Mouse (Mus musculus) Muller cell, postnatal 12 days (primary cell): Measurements from ENCODE around the gene Scd2.
"Not testable (repeated sequence)": the region's sequence is repeated elsewhere in the genome, so short reads cannot be mapped to it uniquely, and the experiment has no call there.

Experiments used
- DNase-seq: peaks from one replicate; pipeline ENCODE4 v3.0.0-alpha.2; 2015; ENCODE audit errors: inconsistent ontology term

The Scd2 gene

GRCm38 (mm10) chr19:44292941-44293768, at the start of gene Scd2:
Gene Scd2 (plus strand): TSS chr19:44293674.
- DNase-seq = no peak

GRCm38 (mm10) chr19:44245761-44246171, 47.7 kb upstream of the Scd2 start:
- peak; percentile 35 for DNase-seq

- no peak for DNase-seq
Observed at GRCm38 (mm10) chr19:44246341-44246911, 47.0 kb upstream of the Scd2 start.

- no peak for DNase-seq
Observed at GRCm38 (mm10) chr19:44247281-44248080, 46.0 kb upstream of the Scd2 start.

GRCm38 (mm10) chr19:44248081-44248853, 45.2 kb upstream of the Scd2 start:
- DNase-seq = peak; percentile 99

- DNase-seq = no peak
Observed at GRCm38 (mm10) chr19:44248854-44249351, 44.6 kb upstream of the Scd2 start.

- DNase-seq = not testable (repeated sequence)
Observed at GRCm38 (mm10) chr19:44251138-44251537, 42.3 kb upstream of the Scd2 start.

- DNase-seq = no peak
Observed at GRCm38 (mm10) chr19:44251936-44252558, 41.4 kb upstream of the Scd2 start.

- DNase-seq = not testable (repeated sequence)
Observed at GRCm38 (mm10) chr19:44254106-44254505, 39.4 kb upstream of the Scd2 start.

GRCm38 (mm10) chr19:44257377-44257966, 36.0 kb upstream of the Scd2 start:
- DNase-seq = no peak

- no peak for DNase-seq
Observed at GRCm38 (mm10) chr19:44259484-44259883, 34.0 kb upstream of the Scd2 start.

GRCm38 (mm10) chr19:44260487-44260886, 33.0 kb upstream of the Scd2 start:
- no peak for DNase-seq

- DNase-seq = no peak
Observed at GRCm38 (mm10) chr19:44261774-44262173, 31.7 kb upstream of the Scd2 start.

GRCm38 (mm10) chr19:44263581-44263980, 29.9 kb upstream of the Scd2 start:
- DNase-seq = no peak

- DNase-seq = no peak
Observed at GRCm38 (mm10) chr19:44264226-44264625, 29.2 kb upstream of the Scd2 start.

GRCm38 (mm10) chr19:44265300-44265699, 28.2 kb upstream of the Scd2 start:
- peak; percentile 63 for DNase-seq

GRCm38 (mm10) chr19:44265911-44266337, 27.6 kb upstream of the Scd2 start:
- no peak for DNase-seq

GRCm38 (mm10) chr19:44266458-44266823, 27.0 kb upstream of the Scd2 start:
- DNase-seq = no peak

GRCm38 (mm10) chr19:44266824-44267498, 26.5 kb upstream of the Scd2 start:
- peak; percentile 95 for DNase-seq

- DNase-seq = peak; percentile 31
Observed at GRCm38 (mm10) chr19:44267499-44268002, 25.9 kb upstream of the Scd2 start.
